Mouse (Mus musculus): ENCODE measurements around the gene Strn. TPM values are rescaled to one million over a fixed set of nuclear protein-coding genes. Genes with fewer than 3 reads are reported as not detected.

The Strn gene
- polyA plus RNA-seq, 1 experiment: 1.3 TPM

DNA sequence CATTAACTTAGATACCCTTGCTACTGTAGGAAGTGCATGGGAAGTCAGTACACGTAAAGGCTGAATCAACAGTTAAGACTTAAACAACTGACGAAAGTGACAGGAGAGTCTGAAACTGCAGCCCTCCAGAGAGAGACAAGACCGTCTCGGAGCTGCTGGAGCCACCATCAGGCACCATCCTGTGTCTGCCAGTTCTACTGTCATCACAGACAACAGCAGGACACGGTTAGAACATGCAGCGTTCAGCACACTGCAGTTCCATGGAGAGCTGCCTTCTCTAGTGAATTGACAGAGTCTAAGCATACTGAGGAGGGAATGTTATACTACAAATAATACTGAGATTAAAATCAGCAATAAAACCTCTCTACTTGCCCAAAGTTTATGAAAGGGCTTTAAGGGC, 54.6 kb downstream of the Strn start:
- H3K4me1 ChIP-seq: peaks cover 16% of the 10 kb centered on the region
- TF ChIP-seq FLI1 (IDR thresholded peaks at IDR 0.05; ENCODE audit: low read length) (no peak), GATA1 (IDR thresholded peaks at IDR 0.05; ENCODE audit: borderline replicate concordance, low read length) (no peak)
- H3K36me3 ChIP-seq (replicated peaks; ENCODE audit: low read length): peaks cover 76% of the 10 kb centered on the region

DNA sequence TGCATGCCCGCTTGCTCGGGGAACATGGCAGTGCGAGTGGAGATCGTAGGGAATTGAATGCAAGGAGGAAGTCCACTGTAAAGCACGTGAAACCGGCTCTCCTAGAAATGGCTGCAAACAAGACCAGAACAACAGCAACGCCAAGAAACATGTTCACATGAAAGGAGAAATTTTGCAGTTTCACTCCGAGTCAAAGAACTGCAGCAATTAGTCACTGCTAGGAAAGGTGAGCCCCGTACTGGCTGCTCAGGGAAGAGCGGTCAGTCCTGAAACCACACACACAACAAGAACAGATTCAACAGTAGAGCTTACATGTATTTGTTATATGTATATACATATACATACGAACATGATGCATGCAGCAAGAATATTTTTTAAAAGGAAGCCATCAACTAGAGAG, 57.5 kb downstream of the Strn start:
- Histone ChIP-seq H3K36me3 (replicated peaks; ENCODE audit: low read length) (peaks cover 81% of the 10 kb centered on the region), H3K9me3 (no peaks in the 10 kb centered on the region), H3K4me3 (replicated peaks) (no peak overlapping the region), H3K27me3 (replicated peaks) (no peaks in the 10 kb centered on the region), H3K4me1 (peaks cover 9% of the 10 kb centered on the region)
- TF ChIP-seq GATA1 (IDR thresholded peaks at IDR 0.05; ENCODE audit: borderline replicate concordance, low read length) (no peak), FLI1 (IDR thresholded peaks at IDR 0.05; ENCODE audit: low read length) (no peak)

More for the DNA sequence above, 54.6 kb downstream of the Strn start:
- no peak overlapping the region for H3K4me3 ChIP-seq (replicated peaks)
- no peaks in the 10 kb centered on the region for H3K9me3 ChIP-seq
- H3K27me3 ChIP-seq (replicated peaks): no peaks in the 10 kb centered on the region

DNA sequence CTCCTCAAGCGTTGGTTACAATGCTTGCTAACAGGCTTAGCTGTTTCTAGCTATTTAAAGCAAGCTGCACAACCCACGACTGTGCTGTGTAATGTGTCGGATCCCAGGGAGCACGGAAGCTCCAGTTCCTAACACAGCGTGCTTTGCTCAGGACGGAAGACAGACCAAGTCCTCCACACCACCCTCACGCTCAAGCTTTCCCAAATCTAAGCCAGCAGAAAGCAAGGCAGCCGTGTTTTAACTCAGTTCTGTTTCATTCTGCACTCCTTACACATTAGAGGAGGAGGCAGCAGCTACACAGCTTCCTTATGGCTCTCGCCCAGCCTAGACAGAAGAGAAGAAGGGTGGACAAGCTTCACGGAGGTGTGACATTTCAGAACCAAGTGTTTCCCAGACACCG, 60.2 kb downstream of the Strn start:
- TF ChIP-seq GATA1 (IDR thresholded peaks at IDR 0.05; ENCODE audit: borderline replicate concordance, low read length) (no peak), FLI1 (IDR thresholded peaks at IDR 0.05; ENCODE audit: low read length) (no peak)
- H3K27me3 ChIP-seq (replicated peaks): no peaks in the 10 kb centered on the region
- H3K9me3 ChIP-seq: no peaks in the 10 kb centered on the region
- H3K4me3 ChIP-seq (replicated peaks): no peak overlapping the region
- peaks cover 88% of the 10 kb centered on the region for H3K36me3 ChIP-seq (replicated peaks; ENCODE audit: low read length)
- peaks cover 9% of the 10 kb centered on the region for H3K4me1 ChIP-seq

DNA sequence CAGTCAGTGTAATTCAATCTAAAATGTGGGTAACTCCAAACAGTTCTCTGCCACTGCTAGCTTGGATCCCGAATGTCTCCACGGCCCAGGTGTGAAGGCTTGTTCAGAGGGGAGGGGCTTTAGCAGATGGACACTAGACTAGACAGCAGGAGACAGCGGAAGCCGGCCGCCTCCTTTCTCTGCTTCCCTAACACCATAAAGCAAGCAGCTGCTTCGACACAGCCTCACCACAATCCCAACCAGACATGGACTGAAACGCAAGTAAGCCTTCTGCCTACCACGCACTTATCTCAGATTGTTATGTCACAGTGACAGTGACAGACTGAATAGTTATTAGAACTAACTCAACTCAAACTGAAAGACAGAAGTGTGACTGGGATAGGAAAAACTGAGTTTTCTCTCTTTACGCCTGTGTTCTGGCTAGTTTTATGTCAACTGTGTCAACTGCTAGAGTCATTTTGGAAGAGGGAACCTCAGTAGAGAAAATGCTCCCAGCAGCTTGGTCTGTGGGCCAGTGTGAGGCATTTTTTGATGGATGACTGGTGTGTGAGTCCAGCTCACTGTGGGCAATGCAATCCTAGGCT, 71.9 kb downstream of the Strn start:
- no peak overlapping the region for H3K4me3 ChIP-seq (replicated peaks)
- no peaks in the 10 kb centered on the region for H3K27me3 ChIP-seq (replicated peaks)
- H3K4me1 ChIP-seq: peaks cover 12% of the 10 kb centered on the region; the same call in 1 of the 2 replicates
- peaks cover 94% of the 10 kb centered on the region for H3K36me3 ChIP-seq (replicated peaks; ENCODE audit: low read length)
- TF ChIP-seq FLI1 (IDR thresholded peaks at IDR 0.05; ENCODE audit: low read length): no peak
- no peak for TF ChIP-seq GATA1 (IDR thresholded peaks at IDR 0.05; ENCODE audit: borderline replicate concordance, low read length)
- no peaks in the 10 kb centered on the region for H3K9me3 ChIP-seq

DNA sequence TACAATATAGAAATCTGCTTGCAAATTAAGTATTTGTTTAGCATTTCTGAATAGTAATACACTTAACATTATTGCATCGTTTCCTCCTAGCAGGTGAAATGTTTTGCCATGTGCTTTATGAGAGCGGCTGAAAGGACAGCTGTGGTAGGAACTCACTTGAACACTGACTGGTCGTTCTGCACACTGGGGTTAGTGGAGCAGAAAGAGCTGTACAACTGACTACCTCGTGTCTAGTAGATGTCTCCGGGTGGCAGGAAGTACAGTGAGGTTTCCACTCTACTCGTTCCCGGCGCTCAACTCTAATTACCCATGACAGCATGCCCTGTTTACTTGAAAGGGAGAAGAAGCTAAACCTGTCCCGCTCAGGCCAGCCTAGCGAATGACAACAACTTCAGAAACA, 82.2 kb downstream of the Strn start:
- Histone ChIP-seq H3K27me3 (replicated peaks) (no peaks in the 10 kb centered on the region), H3K4me3 (replicated peaks) (no peak overlapping the region), H3K9me3 (no peaks in the 10 kb centered on the region), H3K4me1 (no peaks in the 10 kb centered on the region), H3K36me3 (replicated peaks; ENCODE audit: low read length) (peaks cover 73% of the 10 kb centered on the region)
- TF ChIP-seq GATA1 (IDR thresholded peaks at IDR 0.05; ENCODE audit: borderline replicate concordance, low read length): no peak
- TF ChIP-seq FLI1 (IDR thresholded peaks at IDR 0.05; ENCODE audit: low read length): no peak

DNA sequence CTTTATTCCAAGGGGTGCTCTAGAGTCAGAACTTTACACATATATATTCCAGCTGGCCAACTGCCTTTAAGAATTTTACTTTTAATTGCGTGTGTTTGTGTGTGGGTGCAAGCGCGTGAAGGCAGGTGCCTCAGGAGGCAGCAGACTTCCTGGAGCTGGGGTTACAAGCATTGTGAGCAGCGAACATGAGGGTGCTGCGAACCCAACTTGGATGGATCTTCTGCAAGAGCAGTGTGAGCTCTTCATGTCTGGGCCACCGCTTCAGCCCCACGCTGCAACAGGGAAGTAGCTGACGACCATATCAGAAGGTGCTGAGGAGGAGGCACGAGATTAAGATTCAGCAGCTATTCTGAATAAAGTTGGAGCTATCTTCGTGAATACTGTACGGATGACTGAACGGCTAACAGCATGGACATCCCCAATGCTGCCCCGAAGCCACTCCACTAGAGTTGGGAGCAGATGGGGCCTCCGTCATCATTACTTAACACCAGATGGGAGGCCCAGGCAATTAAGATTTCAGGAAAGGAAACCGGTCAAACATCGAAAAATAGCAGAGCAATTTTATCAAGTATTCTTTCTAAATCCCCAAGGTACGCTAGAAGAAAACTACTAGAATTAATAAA, 93.0 kb downstream of the Strn start:
- Histone ChIP-seq H3K36me3 (replicated peaks; ENCODE audit: low read length) (peaks cover 28% of the 10 kb centered on the region), H3K4me1 (no peaks in the 10 kb centered on the region), H3K4me3 (replicated peaks) (no peak overlapping the region), H3K9me3 (no peaks in the 10 kb centered on the region), H3K27me3 (replicated peaks) (peaks cover 3% of the 10 kb centered on the region)
- no peak for TF ChIP-seq FLI1 (IDR thresholded peaks at IDR 0.05; ENCODE audit: low read length)
- no peak for TF ChIP-seq GATA1 (IDR thresholded peaks at IDR 0.05; ENCODE audit: borderline replicate concordance, low read length)

DNA sequence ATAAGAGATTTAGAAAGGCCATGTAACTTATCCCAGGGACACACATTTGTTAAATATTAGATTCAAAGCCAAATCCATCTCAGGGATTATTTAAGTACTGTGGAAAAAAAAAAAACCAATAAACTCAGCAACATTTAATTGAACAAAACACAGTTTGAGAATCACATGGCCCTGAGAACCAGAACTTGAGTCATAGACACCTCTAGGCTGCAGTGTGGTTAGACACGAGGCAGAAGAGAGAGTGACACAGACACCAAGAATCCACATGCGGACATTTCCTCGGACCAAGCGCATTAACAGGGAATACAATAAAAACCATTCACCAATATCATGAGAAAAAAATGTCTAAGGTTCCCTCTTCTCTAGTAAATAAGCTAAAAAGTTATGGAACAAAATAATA, 94.7 kb downstream of the Strn start:
- H3K36me3 ChIP-seq (replicated peaks; ENCODE audit: low read length): peaks cover 11% of the 10 kb centered on the region

DNA sequence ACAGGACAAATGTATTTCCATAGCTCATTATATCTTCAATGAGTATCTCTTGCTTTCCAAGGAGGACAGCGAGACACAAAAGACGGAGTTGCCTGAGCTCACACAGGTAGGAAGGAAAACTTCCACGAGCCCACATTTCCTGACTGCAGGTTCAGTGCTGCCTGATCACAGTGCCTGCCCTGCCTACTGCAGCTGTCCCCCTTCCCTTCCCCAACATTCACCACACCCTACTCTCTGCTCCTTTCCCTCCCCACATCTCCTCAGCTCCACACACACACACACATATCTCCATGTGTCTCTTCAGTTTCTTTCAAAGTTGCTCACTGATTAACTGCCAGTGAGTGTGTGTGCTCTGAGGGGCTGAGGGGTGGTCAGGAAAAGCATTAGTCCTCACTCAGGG, 96.6 kb downstream of the Strn start:
- peaks cover 7% of the 10 kb centered on the region for H3K27me3 ChIP-seq (replicated peaks)
- TF ChIP-seq FLI1 (IDR thresholded peaks at IDR 0.05; ENCODE audit: low read length) (no peak), GATA1 (IDR thresholded peaks at IDR 0.05; ENCODE audit: borderline replicate concordance, low read length) (no peak)
- no peak overlapping the region for H3K4me3 ChIP-seq (replicated peaks)
- no peaks in the 10 kb centered on the region for H3K9me3 ChIP-seq
- no peaks in the 10 kb centered on the region for H3K4me1 ChIP-seq
- no peaks in the 10 kb centered on the region for H3K36me3 ChIP-seq (replicated peaks; ENCODE audit: low read length)

More for the DNA sequence above, 94.7 kb downstream of the Strn start:
- no peaks in the 10 kb centered on the region for H3K4me1 ChIP-seq
- H3K4me3 ChIP-seq (replicated peaks): no peak overlapping the region
- TF ChIP-seq FLI1 (IDR thresholded peaks at IDR 0.05; ENCODE audit: low read length) (no peak), GATA1 (IDR thresholded peaks at IDR 0.05; ENCODE audit: borderline replicate concordance, low read length) (no peak)
- no peaks in the 10 kb centered on the region for H3K9me3 ChIP-seq
- H3K27me3 ChIP-seq (replicated peaks): peaks cover 3% of the 10 kb centered on the region

DNA sequence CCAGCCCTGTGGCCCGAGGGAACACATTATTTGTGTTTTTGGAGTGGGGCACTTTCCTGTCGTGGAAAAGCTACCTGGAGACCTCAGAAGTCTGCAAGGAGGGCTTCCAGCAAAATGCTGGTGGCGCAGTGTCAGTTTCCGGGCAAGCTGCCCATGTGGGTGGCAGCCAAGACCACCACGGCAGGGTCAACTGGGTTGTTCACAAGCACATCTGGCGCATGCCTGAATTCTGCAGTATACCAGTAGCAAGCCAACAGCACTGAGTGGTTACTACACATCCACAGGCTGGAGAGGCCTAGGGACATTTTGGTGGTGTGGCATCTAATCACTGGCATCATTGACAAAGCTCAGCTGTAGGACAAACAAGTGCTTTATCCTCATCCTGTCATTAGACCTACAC, 97.9 kb downstream of the Strn start:
- no peaks in the 10 kb centered on the region for H3K4me1 ChIP-seq
- no peak overlapping the region for H3K4me3 ChIP-seq (replicated peaks)
- H3K9me3 ChIP-seq: no peaks in the 10 kb centered on the region
- no peak for TF ChIP-seq GATA1 (IDR thresholded peaks at IDR 0.05; ENCODE audit: borderline replicate concordance, low read length)
- no peak for TF ChIP-seq FLI1 (IDR thresholded peaks at IDR 0.05; ENCODE audit: low read length)
- peaks cover 7% of the 10 kb centered on the region for H3K27me3 ChIP-seq (replicated peaks)
- H3K36me3 ChIP-seq (replicated peaks; ENCODE audit: low read length): no peaks in the 10 kb centered on the region

DNA sequence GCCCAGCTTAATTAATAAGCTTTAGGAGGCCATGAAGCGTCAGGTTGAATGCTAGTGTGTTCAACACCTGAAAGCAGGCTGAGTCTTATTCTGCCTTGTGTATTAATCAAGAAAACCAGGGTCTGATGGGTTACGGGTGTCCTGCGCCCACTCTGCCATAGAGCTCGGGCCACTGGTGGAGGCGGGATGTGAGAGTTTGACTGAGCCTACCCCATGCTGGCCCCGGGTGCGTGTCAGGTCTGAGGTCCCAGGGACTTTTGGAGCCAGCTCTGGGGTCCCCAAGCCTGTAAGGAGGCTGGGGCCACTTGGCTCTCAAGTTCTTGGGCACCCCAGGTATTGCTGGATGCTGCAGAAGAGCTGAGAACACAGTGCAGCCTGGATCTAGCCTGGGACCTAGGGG, 99.9 kb downstream of the Strn start:
- Histone ChIP-seq H3K4me3 (replicated peaks) (no peak overlapping the region), H3K27me3 (replicated peaks) (peaks cover 7% of the 10 kb centered on the region), H3K36me3 (replicated peaks; ENCODE audit: low read length) (no peaks in the 10 kb centered on the region), H3K4me1 (no peaks in the 10 kb centered on the region), H3K9me3 (no peaks in the 10 kb centered on the region)
- TF ChIP-seq GATA1 (IDR thresholded peaks at IDR 0.05; ENCODE audit: borderline replicate concordance, low read length) (no peak), FLI1 (IDR thresholded peaks at IDR 0.05; ENCODE audit: low read length) (no peak)
